Mouse (Mus musculus): ENCODE data around the gene Pradc1.

Pradc1 gene

GRCm38 (mm10) chr6:85451664-85452410, at the start of gene Pradc1:
Gene Pradc1, minus strand, starts transcription at chr6:85451970.
- peak; percentile 99 for DNase-seq (ENCODE audit: low read depth, low spot score)

DNA sequence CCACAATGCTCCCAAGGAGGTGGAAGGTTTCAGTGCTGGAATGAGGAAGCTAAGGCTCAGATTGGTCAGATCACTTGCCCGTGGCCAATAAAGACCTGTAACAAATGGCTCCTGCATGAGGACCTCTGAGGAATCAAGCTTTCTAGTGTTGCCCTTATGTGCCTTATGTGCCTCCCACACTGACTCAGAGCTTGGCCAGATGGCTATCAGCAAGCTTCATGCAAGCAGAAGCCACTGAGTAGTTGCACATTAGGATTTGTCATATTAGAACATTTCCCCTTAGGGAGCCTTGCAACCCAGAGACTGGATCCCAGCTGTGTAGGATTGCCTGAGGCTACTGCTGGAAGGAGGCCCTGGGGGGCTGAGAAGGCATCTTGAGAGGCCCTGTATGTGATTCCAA, 48.6 kb upstream of the Pradc1 start:
- no peak for DNase-seq (ENCODE audit: low read depth, low spot score)

DNA sequence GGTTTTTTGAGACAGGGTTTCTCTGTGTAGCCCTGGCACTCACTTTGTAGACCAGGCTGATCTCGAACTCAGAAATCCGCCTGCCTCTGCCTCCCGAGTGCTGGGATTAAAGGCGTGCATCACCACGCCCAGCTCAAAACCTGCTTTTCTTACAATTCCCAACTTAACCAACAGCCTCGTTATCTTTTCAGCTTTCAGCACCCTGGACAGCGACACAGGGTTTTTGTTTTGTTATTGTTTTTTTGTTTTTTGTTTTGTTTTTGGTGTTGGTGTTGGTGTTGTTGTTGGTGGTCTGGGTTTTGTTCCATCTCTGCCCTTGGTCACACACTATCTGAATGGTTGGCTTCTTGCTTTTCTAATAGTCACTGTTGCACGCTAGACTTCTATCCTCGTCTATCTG, 46.4 kb upstream of the Pradc1 start:
- DNase-seq (ENCODE audit: low read depth, low spot score): peak; percentile 59

DNA sequence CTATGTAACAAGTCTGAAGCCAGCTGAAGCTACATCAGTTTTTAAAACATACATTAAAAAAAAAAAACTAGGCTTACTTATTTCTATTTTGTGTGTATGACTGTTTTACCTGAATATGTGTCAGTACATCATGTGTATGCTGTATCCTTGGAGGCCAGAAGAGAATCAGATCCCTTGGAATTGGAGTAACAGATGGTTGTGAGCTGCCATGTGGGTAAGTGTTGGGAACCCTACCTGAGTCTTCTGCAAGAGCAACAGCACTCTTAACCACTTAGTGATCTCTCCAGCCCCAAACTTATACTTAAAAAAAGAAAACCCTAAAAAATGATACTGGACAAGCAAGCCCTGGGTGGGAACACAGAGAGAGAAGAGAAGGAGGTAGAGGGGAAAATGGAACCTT, 45.2 kb upstream of the Pradc1 start:
- DNase-seq (ENCODE audit: low read depth, low spot score): no peak

DNA sequence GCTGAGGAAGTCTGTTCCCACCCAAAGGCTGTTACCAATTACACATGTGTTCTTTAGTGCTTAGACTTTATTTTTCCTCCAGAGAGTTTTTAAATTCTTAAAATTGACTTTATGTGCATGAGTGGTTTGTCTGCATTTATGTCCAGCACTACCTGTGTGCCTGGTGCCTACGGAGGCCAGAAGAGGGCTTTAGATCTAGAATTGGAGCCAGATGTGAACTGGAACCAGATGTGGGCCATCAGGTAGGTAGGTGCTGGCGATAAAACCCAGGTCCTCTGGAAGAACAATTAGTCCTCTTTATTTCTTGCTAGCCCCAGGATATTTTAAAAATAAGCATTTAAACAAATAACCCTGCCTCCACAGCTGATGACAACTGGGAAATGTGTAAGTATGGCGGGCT, 39.8 kb upstream of the Pradc1 start:
- DNase-seq (ENCODE audit: low read depth, low spot score): no peak

- no peak for DNase-seq (ENCODE audit: low read depth, low spot score)
These were observed 38.5 kb upstream of the Pradc1 start for GRCm38 (mm10) chr6:85490252-85490651.

DNA sequence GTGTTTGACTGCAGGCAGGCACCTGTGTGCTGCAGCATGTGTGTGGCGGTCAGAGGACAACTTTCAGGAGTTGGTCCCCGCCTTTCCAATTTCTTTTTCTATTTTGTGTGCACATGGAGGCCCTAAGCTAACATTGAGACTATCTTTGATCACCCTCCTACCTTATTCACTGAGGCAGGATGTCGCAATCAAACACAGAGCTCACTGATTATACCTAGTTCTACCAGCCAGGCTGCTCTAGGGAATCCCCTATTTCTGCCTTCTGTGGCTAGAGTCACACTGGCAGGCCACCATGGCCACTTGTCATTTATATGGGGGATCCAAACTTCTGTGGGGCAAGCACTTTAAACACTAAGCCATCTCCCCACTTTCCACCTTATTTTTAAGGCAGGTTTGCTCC, 37.9 kb upstream of the Pradc1 start:
- DNase-seq (ENCODE audit: low read depth, low spot score): no peak

- no peak for DNase-seq (ENCODE audit: low read depth, low spot score)
These were observed 36.7 kb upstream of the Pradc1 start for GRCm38 (mm10) chr6:85488510-85488909.

DNA sequence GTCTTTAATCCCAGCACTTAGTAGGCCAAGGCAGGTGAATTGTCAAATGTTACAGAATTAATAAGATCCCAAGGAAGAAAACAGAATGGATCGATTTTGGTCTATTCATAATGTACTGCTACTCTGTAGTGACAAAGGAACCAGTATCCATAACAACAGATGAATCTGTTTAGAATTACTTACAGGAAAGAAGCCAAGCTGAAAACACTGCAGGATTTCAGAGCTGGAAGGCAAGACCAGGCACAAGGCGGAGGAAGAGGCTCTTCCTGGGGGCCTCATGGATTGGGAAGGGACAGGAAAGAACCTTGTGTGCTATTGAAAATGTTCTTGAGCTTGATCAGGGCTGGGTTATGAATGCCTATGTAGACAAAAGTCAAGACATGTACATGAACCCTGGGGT, 34.0 kb upstream of the Pradc1 start:
- DNase-seq (ENCODE audit: low read depth, low spot score): no peak

GRCm38 (mm10) chr6:85483843-85484721, 32.3 kb upstream of the Pradc1 start:
- DNase-seq (ENCODE audit: low read depth, low spot score): peak; percentile 58

DNA sequence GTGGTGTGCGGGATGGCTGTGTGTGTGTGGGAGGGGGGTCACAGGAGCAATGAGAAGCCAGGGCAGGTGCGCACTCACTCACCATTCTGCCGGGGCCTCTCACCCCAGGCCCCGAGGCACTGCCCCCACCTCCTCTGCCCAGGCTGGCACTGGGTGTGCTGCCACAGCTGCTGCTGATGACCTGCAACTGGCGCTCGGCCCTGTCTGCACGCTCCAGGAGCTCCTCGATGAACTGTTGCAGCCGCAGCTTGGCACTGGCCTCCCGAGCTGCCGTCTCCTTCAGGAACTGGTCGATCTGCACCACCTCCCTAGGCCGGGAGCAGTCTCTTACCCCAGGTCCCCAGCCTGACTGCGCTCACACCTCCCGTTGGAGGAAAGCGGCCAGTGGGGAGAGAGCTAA, 28.9 kb upstream of the Pradc1 start:
- DNase-seq (ENCODE audit: low read depth, low spot score): no peak

DNA sequence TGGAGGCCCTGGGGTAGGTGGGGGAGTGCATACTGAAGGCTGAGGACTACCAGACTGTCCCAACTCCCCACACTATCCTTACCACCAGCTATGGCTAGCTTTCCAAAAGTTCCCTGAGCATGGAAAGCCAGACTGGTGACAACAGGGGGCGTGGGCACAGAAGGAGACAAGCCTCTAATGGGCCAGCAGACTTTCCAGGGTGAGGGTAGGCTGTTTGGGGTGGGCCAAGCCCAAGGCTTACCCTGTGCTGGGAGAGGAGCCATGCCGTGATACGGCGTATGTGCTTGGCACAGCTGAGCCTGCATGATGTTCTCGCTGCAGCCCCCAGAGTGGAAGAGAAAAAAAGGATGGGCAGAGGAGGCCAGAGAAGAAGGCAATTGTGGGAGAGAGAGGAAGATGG, 28.2 kb upstream of the Pradc1 start:
- DNase-seq (ENCODE audit: low read depth, low spot score): no peak

DNA sequence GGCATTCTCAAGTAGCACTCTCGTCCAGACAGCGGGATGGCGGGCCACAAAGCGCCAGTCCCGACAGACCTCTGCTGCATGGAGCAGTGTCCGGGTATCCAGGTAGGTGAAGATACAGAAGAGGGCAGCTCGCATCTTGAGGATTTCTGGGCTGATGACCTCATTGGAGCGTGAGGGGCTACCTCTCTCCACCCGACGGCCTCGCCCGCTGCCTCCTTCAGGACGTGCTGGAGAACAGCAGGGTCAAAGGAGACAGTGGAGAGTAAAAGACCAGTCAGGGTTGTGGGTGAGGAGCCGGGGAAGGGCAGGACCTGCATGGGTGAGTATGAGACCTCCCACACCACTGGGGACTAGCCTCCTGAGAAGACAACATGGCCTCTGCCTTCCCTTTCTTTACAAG, 26.6 kb upstream of the Pradc1 start:
- DNase-seq (ENCODE audit: low read depth, low spot score): peak; percentile 42

DNA sequence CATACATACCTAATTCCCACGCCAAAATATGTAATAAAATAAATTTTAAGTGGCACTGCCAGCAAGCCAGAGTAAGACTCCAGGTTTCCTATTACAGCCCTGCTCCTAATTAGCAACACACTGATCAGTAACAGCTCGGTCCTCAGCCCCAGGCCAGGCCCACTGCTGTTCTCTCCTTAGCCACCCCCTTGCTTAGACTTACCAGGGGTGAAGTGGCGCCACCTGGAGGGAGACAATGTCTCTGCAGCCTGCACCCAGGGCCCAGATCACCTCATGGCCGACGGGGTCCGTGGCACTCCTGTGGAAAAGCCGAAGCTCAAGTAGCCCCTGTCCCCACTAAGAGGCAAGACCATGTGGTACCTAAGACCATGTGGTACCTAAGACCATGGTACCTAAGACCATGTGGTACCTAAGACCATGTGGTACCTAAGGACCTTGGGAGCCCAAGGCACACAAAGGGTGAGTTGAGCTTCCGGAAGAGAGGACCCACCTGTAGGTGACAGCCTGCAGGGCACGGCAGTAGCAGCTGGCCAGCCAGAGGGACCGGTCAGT, 25.7 kb upstream of the Pradc1 start:
- DNase-seq (ENCODE audit: low read depth, low spot score): peak; percentile 78

GRCm38 (mm10) chr6:85475581-85475980, 23.8 kb upstream of the Pradc1 start:
- peak; percentile 51 for DNase-seq (ENCODE audit: low read depth, low spot score)

DNA sequence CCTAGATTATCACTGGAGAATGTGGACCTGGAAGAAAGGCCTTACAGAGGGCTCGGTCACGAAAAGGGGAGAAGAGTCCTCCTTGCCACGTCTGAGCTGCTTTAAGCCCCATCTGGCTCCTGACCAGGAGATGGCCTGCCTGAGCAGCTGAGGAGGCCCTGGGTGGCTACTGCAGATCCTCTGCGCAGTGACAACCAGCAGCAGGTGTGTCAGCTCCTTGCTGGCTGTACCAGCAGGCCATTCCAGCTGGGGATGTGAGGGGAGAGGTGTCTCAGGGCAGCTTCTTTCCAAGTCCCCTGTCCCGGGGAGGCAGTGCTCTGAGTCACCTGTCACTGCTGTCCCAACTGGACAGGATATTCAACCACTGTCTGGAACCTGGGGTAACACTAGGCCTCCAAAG, 20.8 kb upstream of the Pradc1 start:
- no peak for DNase-seq (ENCODE audit: low read depth, low spot score)

GRCm38 (mm10) chr6:85471962-85472361, 20.2 kb upstream of the Pradc1 start:
- DNase-seq (ENCODE audit: low read depth, low spot score): no peak

DNA sequence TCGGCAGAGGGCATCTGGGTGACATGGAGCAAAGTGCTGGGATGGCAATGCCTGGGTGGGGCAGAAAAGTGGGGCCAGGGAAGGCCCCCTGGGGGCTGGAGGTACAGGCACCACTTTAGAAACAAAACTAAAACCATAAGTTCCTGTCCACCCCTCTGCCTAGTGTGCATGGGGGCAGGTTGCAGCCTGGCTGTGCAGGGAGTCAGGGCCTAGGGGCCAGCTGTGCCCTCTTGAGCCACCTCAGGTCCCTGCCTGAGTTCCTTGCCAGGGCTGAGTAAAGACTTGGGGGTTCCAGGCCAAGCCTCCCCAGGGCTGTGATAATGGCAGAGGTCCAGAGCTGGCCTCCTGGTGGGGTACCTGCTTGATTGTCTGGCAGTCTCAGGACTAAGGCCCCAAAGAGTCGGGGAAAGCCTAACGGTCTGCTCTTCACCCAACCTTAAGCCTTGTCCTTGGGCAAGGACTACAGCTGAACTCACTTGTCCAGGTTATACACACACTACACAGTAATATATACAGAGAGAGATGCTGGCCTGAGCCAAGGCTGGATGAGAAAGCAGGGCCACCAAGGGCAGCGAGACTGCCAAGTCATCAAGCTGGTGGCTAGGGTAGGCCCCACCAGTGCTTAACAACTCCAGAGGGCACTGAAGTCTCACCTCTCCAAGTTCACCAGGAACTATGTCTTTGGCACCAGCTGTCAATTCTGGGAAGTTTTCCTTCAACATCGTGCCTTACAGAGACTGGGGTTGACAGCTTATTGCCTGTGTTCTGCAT, 18.1 kb upstream of the Pradc1 start:
- no peak for DNase-seq (ENCODE audit: low read depth, low spot score)

GRCm38 (mm10) chr6:85465381-85465780, 13.6 kb upstream of the Pradc1 start:
- peak; percentile 39 for DNase-seq (ENCODE audit: low read depth, low spot score)

GRCm38 (mm10) chr6:85459621-85460020, 7.9 kb upstream of the Pradc1 start:
- no peak for DNase-seq (ENCODE audit: low read depth, low spot score)

DNA sequence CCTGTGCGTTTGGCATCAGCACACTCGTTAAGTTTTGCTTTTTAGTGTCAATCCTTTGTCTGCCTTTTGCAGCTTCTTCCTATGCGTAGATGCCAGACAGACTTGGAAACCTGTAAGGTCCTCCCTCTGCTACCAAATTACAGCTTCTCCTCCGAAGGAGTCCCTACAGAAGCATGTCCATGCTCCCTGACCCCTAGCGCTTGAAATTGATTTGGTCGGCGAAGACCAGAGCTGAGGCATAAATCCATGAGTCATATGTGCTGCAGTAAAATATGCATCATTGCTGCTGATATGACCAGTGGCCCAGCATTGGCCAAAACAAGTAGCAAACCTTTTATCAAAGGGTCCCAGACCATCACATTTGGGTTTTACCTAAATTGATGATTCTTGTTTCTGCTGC, 1.0 kb upstream of the Pradc1 start:
- no peak for DNase-seq (ENCODE audit: low read depth, low spot score)

DNA sequence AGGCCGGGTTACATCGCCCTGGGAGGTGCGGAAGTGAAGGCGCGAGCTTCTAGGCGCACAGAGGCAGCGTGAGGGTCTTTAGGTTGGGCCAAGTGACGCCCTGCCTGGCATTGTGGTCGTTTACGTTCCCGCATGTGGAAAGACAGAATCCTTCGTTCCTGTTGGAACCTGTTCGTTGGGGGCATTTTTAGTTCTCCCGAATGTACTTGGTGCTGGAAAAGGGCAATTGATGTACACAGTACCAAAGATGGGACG, 568 bp upstream of the Pradc1 start:
- peak; percentile 67 for DNase-seq (ENCODE audit: low read depth, low spot score)

All from R1 (cell line).